Mouse (Mus musculus): ENCODE results near the gene Grin1.

DNA sequence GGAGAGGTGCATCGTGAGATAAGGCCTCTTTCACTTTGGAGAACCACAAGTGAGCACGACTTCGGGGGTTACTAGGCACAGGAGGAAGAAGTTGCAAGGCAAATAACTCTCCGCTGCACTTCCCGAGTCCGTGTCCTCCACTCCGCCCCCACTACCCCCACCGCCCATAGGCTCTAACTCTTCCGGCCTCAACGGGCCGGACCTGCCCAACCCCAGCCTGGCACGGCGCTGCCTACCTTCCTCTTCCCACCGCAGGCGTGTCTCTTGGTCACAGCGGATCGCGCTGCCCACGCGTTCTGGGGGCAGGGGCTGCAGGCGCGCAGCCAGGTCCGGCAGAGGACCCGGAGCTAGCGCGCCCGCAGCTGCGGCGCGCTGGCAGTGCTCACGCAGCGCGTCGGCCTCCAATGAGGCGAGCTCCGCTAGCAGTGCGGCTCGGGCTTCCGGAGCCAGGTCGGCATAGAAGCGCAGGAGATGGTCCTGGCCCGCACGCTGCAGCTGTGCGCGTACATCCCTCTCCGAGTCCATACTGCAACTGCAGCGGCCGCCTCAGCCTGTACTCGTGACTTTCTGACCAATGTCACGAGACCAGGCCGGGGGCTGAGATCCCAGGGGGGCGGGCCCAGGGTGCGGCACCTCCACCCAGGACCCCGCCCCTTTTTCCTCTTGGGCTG, 46.2 kb upstream of the Grin1 start, which contains the start of gene Uap1l1:
- TF ChIP-seq CTCF (IDR thresholded peaks at IDR 0.05; ENCODE audit: insufficient read depth, low read length) = no peak
- peak; percentile 93 for TF ChIP-seq POLR2A (IDR thresholded peaks at IDR 0.05; ENCODE audit: borderline replicate concordance, extremely low read depth, low read depth, low read length)

All from lung, adult 2 months (tissue).